Mouse (Mus musculus) forebrain, embryonic 10.5 days (tissue): ENCODE data around the gene A230050P20Rik. TPM values are rescaled to one million over a fixed set of nuclear protein-coding genes. Genes with fewer than 3 reads are reported as not detected.

Experiments used
- DNase-seq: peaks from one replicate; pipeline ENCODE4 v3.0.0-alpha.2; 2017; ENCODE audit warnings: low spot score; ENCODE audit errors: extremely low spot score
- H3K27ac ChIP-seq: fragments of 300-500 bp; sonication (generic); 2 replicates; pipeline ENCODE4 v1.5.1; 2016; ENCODE audit warnings: mild to moderate bottlenecking
- H3K27me3 ChIP-seq: fragments of 300-500 bp; sonication (generic); 2 replicates; pipeline ENCODE4 v1.6.1; 2016; ENCODE audit warnings: mild to moderate bottlenecking; ENCODE audit not compliant: poor library complexity, severe bottlenecking
- H3K36me3 ChIP-seq: fragments of 300-500 bp; sonication (generic); replicated peaks from 2 replicates; pipeline ENCODE4 v1.6.1; 2016; ENCODE audit warnings: mild to moderate bottlenecking, moderate library complexity
- H3K4me1 ChIP-seq: fragments of 300-500 bp; sonication (generic); 2 replicates; pipeline ENCODE4 v1.6.1; 2016
- H3K4me3 ChIP-seq: fragments of 300-500 bp; sonication (generic); 2 replicates; pipeline ENCODE4 v1.5.1; 2016; ENCODE audit warnings: mild to moderate bottlenecking, moderate library complexity
- H3K9me3 ChIP-seq: fragments of 300-500 bp; sonication (generic); 2 replicates; pipeline ENCODE4 v1.6.1; 2016; ENCODE audit warnings: mild to moderate bottlenecking, moderate library complexity
- WGBS: fragments of 180-500 bp; shearing (Covaris S2); methylation state at CpG from one replicate; pipeline ENCODE4 v1.1.7; 2016; 5-methylcytosine and 5-hydroxymethylcytosine counted together
- microRNA-seq: library from miRNA; unstranded; fragments of <30 nt; microRNA quantifications from one replicate; pipeline ENCODE4, GENCODE M21; 2017
- polyA plus RNA-seq: library from polyadenylated mRNA; unstranded; fragments of >200 nt; fragmentation: Nextera tagmentation; extraction: Ambion mirVana; gene quantifications from 2 replicates; pipeline ENCODE4 v1.2.1, GENCODE M21; 2016

A230050P20Rik gene
- polyA plus RNA-seq, 1 experiment from 2014 or later = 1.2 TPM

DNA sequence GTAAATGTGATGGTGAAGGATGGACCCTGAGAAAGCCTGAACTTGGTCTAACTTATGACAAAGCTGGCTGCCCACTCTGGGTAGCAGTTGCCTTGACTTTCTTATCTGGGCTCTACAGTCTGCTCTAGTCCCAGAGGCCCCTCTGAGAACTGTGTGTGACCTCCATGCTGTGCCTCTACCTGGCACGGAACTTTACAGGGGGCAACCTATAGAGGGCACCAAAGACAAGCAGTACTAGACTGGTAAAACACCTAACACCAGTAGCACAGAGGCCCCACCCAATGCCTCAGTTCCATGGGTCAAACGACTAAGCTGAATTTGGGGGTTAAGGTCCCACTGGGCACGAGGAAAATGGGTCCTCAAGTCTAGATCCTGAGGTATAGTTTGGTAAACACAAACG, 47.7 kb downstream of the A230050P20Rik start:
- peaks cover 100% of the 10 kb centered on the region for H3K36me3 ChIP-seq
- no peak overlapping the region for H3K27ac ChIP-seq
- H3K4me1 ChIP-seq = no peaks in the 10 kb centered on the region
- 88% methylated on average over 4 of the region's 4 CpGs for WGBS
- H3K27me3 ChIP-seq = no peaks in the 10 kb centered on the region
- no peak for DNase-seq
- H3K9me3 ChIP-seq = no peaks in the 10 kb centered on the region
- no peak overlapping the region for H3K4me3 ChIP-seq

DNA sequence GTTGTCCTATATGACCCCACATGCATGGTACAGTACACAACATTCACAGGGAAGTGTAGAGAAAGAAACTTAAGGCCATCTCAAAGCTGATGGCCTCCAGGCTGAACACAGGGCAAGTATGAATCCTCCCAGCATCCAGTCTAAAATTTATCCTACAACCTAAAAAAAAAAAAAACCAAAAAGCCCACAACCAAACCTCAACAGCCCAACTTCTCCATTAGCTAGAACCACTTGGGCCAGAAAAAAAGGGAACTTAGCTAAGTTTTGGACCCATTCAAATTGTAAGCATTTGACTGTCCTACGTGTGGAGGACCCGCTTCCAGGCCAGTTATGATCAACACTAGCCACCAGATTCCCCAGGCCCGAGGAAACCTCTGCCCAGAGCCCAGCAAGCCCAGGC, 54.8 kb downstream of the A230050P20Rik start:
- no peaks in the 10 kb centered on the region for H3K9me3 ChIP-seq
- no peak for DNase-seq
- H3K36me3 ChIP-seq = peaks cover 99% of the 10 kb centered on the region
- H3K27ac ChIP-seq = no peak overlapping the region
- H3K4me1 ChIP-seq = no peaks in the 10 kb centered on the region
- 98% methylated on average over 3 of the region's 3 CpGs for WGBS
- no peak overlapping the region for H3K4me3 ChIP-seq
- no peaks in the 10 kb centered on the region for H3K27me3 ChIP-seq

Small RNA genes within 50 kb of the gene (microRNA-seq; reads per million reads assigned to microRNA genes)
- 1.2 reads per million for gene Mir7081

Other genes with a start within 250 kb of the A230050P20Rik start
- gene Ubl5, start 225.8 kb upstream of the A230050P20Rik start, polyA plus RNA-seq = 356 and 383 TPM in 2 replicates
- gene Fbxl12, start 223.9 kb upstream of the A230050P20Rik start, polyA plus RNA-seq = 18.4 and 19.0 TPM in 2 replicates
- 86.3 and 86.4 TPM in 2 replicates for gene Pin1, start 216.5 kb upstream of the A230050P20Rik start, polyA plus RNA-seq
- gene Olfm2, start 122.3 kb upstream of the A230050P20Rik start, polyA plus RNA-seq = 10.4 and 14.0 TPM in 2 replicates
- 0.26 and 0.27 TPM in 2 replicates for gene Col5a3, start 53.6 kb upstream of the A230050P20Rik start, polyA plus RNA-seq
- gene Rdh8, start 50.1 kb upstream of the A230050P20Rik start, polyA plus RNA-seq = not detected in 2 replicates
- gene Angptl6, start 11.1 kb downstream of the A230050P20Rik start, polyA plus RNA-seq = 4.4 and 5.1 TPM in 2 replicates
- gene Ppan, start 19.5 kb downstream of the A230050P20Rik start, polyA plus RNA-seq = 107 and 108 TPM in 2 replicates
- 425 and 433 TPM in 2 replicates for gene Eif3g, start 30.0 kb downstream of the A230050P20Rik start, polyA plus RNA-seq
- 171 and 174 TPM in 2 replicates for gene Dnmt1, start 91.2 kb downstream of the A230050P20Rik start, polyA plus RNA-seq
- 24.4 and 26.4 TPM in 2 replicates for gene S1pr2, start 108.1 kb downstream of the A230050P20Rik start, polyA plus RNA-seq
- gene Mrpl4, start 134.1 kb downstream of the A230050P20Rik start, polyA plus RNA-seq = 152 and 154 TPM in 2 replicates
- gene Icam1, start 147.3 kb downstream of the A230050P20Rik start, polyA plus RNA-seq = 4.1 and 5.8 TPM in 2 replicates
- gene Icam4, start 160.7 kb downstream of the A230050P20Rik start, polyA plus RNA-seq = 4.8 and 7.9 TPM in 2 replicates
- 0.05 TPM in 1 of 2 replicates, not detected in the other for gene Icam5, start 163.4 kb downstream of the A230050P20Rik start, polyA plus RNA-seq
- gene Zglp1, start 198.5 kb downstream of the A230050P20Rik start, polyA plus RNA-seq = 1.5 and 1.9 TPM in 2 replicates
- 0.50 and 0.82 TPM in 2 replicates for gene Gm49373, start 204.5 kb downstream of the A230050P20Rik start, polyA plus RNA-seq
- 60.9 and 61.7 TPM in 2 replicates for gene Fdx1l, start 205.0 kb downstream of the A230050P20Rik start, polyA plus RNA-seq
- gene Gm38431, start 223.4 kb downstream of the A230050P20Rik start, polyA plus RNA-seq = 3.1 and 3.3 TPM in 2 replicates
- gene Raver1, start 223.4 kb downstream of the A230050P20Rik start, polyA plus RNA-seq = 94.3 and 103 TPM in 2 replicates